Mouse (Mus musculus) kidney, embryonic 15.5 days (tissue): ENCODE measurements around the gene Edaradd. TPM values are rescaled to one million over a fixed set of nuclear protein-coding genes. Genes with fewer than 3 reads are reported as not detected.
"Not testable (repeated sequence)": the region's sequence is repeated elsewhere in the genome, so short reads cannot be mapped to it uniquely, and the experiment has no call there.

ENCODE experiments used
- ATAC-seq: fragments of 200-750 bp; cut with Nextera tagmentation; replicated peaks from 2 replicates; pipeline ENCODE4 v1.8.0; 2017; ENCODE audit warnings: moderate TSS enrichment; ENCODE audit not compliant: low FRiP score
- H3K27ac ChIP-seq: fragments of 300-500 bp; sonication (generic); 2 replicates; pipeline ENCODE4 v1.5.1; 2015; ENCODE audit warnings: mild to moderate bottlenecking, inconsistent platforms
- H3K27me3 ChIP-seq: fragments of 300-500 bp; sonication (generic); 2 replicates; pipeline ENCODE4 v1.6.1; 2015; ENCODE audit warnings: inconsistent platforms
- H3K36me3 ChIP-seq: fragments of 300-500 bp; sonication (generic); 2 replicates; pipeline ENCODE4 v1.6.1; 2015; ENCODE audit warnings: inconsistent platforms
- H3K4me1 ChIP-seq: fragments of 300-500 bp; sonication (generic); 2 replicates; pipeline ENCODE4 v1.6.1; 2015; ENCODE audit warnings: inconsistent platforms
- H3K4me2 ChIP-seq: fragments of 300-500 bp; sonication (generic); 2 replicates; pipeline ENCODE4 v1.6.1; 2015; ENCODE audit warnings: moderate library complexity, mild to moderate bottlenecking, inconsistent platforms
- H3K4me3 ChIP-seq: fragments of 300-500 bp; sonication (generic); replicated peaks from 2 replicates; pipeline ENCODE4 v1.5.1; 2015; ENCODE audit warnings: mild to moderate bottlenecking, inconsistent platforms
- H3K9ac ChIP-seq: fragments of 300-500 bp; sonication (generic); 2 replicates; pipeline ENCODE4 v1.6.1; 2015; ENCODE audit warnings: mild to moderate bottlenecking, inconsistent platforms
- H3K9me3 ChIP-seq: fragments of 300-500 bp; sonication (generic); replicated peaks from 2 replicates; pipeline ENCODE4 v1.6.1; 2016; ENCODE audit warnings: inconsistent platforms
- WGBS: fragments of 180-500 bp; shearing (Covaris S2); methylation state at CpG from one replicate; pipeline ENCODE4 v1.1.7; 2015; ENCODE audit warnings: mixed read lengths; 5-methylcytosine and 5-hydroxymethylcytosine counted together
- polyA plus RNA-seq: library from polyadenylated mRNA; unstranded; fragments of >200 nt; fragmentation: Nextera tagmentation; extraction: Ambion mirVana; gene quantifications from 2 replicates; pipeline ENCODE4 v1.2.1, GENCODE M21; 2015

Edaradd gene
- polyA plus RNA-seq, 1 experiment from 2014 or later: 2.4 TPM

- Histone ChIP-seq H3K4me1 (peaks cover 6% of the 10 kb centered on the region; the same call in 1 of the 2 replicates), H3K27ac (no peak overlapping the region), H3K27me3 (no peaks in the 10 kb centered on the region), H3K36me3 (no peaks in the 10 kb centered on the region), H3K9ac (no peak overlapping the region), H3K4me2 (no peak overlapping the region), H3K4me3 (no peak overlapping the region), H3K9me3 (no peaks in the 10 kb centered on the region)
- 86% methylated on average over 6 of the region's 6 CpGs for WGBS
- no peak for ATAC-seq
Measured at GRCm38 (mm10) chr13:12475239-12475638, 45.0 kb downstream of the Edaradd start.

GRCm38 (mm10) chr13:12473724-12474378 is 46.4 kb downstream of the Edaradd start:
- Histone ChIP-seq H3K9me3 (no peaks in the 10 kb centered on the region), H3K4me3 (no peak overlapping the region), H3K4me1 (peaks cover 6% of the 10 kb centered on the region; the same call in 1 of the 2 replicates), H3K27me3 (no peaks in the 10 kb centered on the region), H3K4me2 (no peak overlapping the region), H3K9ac (no peak overlapping the region), H3K27ac (no peak overlapping the region), H3K36me3 (no peaks in the 10 kb centered on the region)
- peak; percentile 41; the same call in 1 of the 2 replicates for ATAC-seq
- WGBS: 40% methylated on average over 8 of the region's 8 CpGs

GRCm38 (mm10) chr13:12468488-12468887 is 51.8 kb downstream of the Edaradd start:
- WGBS: 86% methylated on average over 1 of the region's 1 CpGs
- H3K4me2 ChIP-seq: no peak overlapping the region
- no peak for ATAC-seq
- no peak overlapping the region for H3K4me3 ChIP-seq
- H3K27ac ChIP-seq: no peak overlapping the region
- H3K27me3 ChIP-seq: no peaks in the 10 kb centered on the region
- H3K36me3 ChIP-seq: no peaks in the 10 kb centered on the region
- no peaks in the 10 kb centered on the region for H3K9me3 ChIP-seq
- H3K4me1 ChIP-seq: no peaks in the 10 kb centered on the region
- no peak overlapping the region for H3K9ac ChIP-seq

GRCm38 (mm10) chr13:12464844-12465243 is 55.4 kb downstream of the Edaradd start, which contains the start of gene Lgals8:
TSS of gene Lgals8 (minus strand) at chr13:12464944.
- Histone ChIP-seq H3K9ac (no peak within 1 kb of the TSS), H3K9me3 (no peaks in the 10 kb centered on the region), H3K27ac (no peak within 1 kb of the TSS), H3K4me3 (no peak within 1 kb of the TSS), H3K4me2 (no peak within 1 kb of the TSS), H3K36me3 (no peaks in the 10 kb centered on the region), H3K4me1 (peaks cover 7% of the 10 kb centered on the region), H3K27me3 (no peaks in the 10 kb centered on the region)
- 69% methylated on average over 1 of the region's 1 CpGs for WGBS
- no peak for ATAC-seq

GRCm38 (mm10) chr13:12464159-12464558 is 56.1 kb downstream of the Edaradd start:
- H3K36me3 ChIP-seq, H3K9ac ChIP-seq, H3K4me3 ChIP-seq, H3K9me3 ChIP-seq, H3K27me3 ChIP-seq, H3K4me1 ChIP-seq, ATAC-seq, H3K27ac ChIP-seq, H3K4me2 ChIP-seq: not testable (repeated sequence)
- 78% methylated on average over 6 of the region's 6 CpGs for WGBS

- H3K4me3 ChIP-seq: no peak overlapping the region
- no peak for ATAC-seq
- no peak overlapping the region for H3K27ac ChIP-seq
- WGBS: 75% methylated on average over 4 of the region's 4 CpGs
- no peaks in the 10 kb centered on the region for H3K36me3 ChIP-seq
- no peak overlapping the region for H3K9ac ChIP-seq
- no peaks in the 10 kb centered on the region for H3K9me3 ChIP-seq
- H3K4me2 ChIP-seq: no peak overlapping the region
- no peaks in the 10 kb centered on the region for H3K27me3 ChIP-seq
- H3K4me1 ChIP-seq: peaks cover 8% of the 10 kb centered on the region
Measured at GRCm38 (mm10) chr13:12462623-12463022, 57.6 kb downstream of the Edaradd start.

- no peak for ATAC-seq
- H3K9ac ChIP-seq: peak overlapping the region; percentile 65
- H3K4me1 ChIP-seq: peaks cover 8% of the 10 kb centered on the region
- 0% methylated on average over 7 of the region's 7 CpGs for WGBS
- H3K9me3 ChIP-seq: no peaks in the 10 kb centered on the region
- peak overlapping the region; percentile 63; the same call in 1 of the 2 replicates for H3K27ac ChIP-seq
- H3K27me3 ChIP-seq: no peaks in the 10 kb centered on the region
- peak overlapping the region; percentile 90 for H3K4me2 ChIP-seq
- H3K36me3 ChIP-seq: 0 out of 2 replicates have a peak, but pooled peaks cover 5% of the 10 kb centered on the region
- H3K4me3 ChIP-seq: peak overlapping the region; percentile 70
Measured at GRCm38 (mm10) chr13:12461730-12462119, 58.5 kb downstream of the Edaradd start.

GRCm38 (mm10) chr13:12460881-12461729 is 59.1 kb downstream of the Edaradd start:
- peak overlapping the region; percentile 79 for H3K27ac ChIP-seq
- WGBS: under 1% methylated on average over 59 of the region's 59 CpGs
- 0 out of 2 replicates have a peak, but pooled peaks cover 9% of the 10 kb centered on the region for H3K36me3 ChIP-seq
- H3K9me3 ChIP-seq: no peaks in the 10 kb centered on the region
- peak overlapping the region; percentile 70 for H3K4me3 ChIP-seq
- peak overlapping the region; percentile 65 for H3K9ac ChIP-seq
- ATAC-seq: peak; percentile 98
- peak overlapping the region; percentile 90 for H3K4me2 ChIP-seq
- no peaks in the 10 kb centered on the region for H3K27me3 ChIP-seq
- H3K4me1 ChIP-seq: peaks cover 8% of the 10 kb centered on the region

- 0 out of 2 replicates have a peak, but pooled peaks cover 11% of the 10 kb centered on the region for H3K36me3 ChIP-seq
- H3K27me3 ChIP-seq: no peaks in the 10 kb centered on the region
- peaks cover 8% of the 10 kb centered on the region for H3K4me1 ChIP-seq
- no peak for ATAC-seq
- peak overlapping the region; percentile 65 for H3K9ac ChIP-seq
- WGBS: 5% methylated on average over 8 of the region's 8 CpGs
- peak overlapping the region; percentile 70 for H3K4me3 ChIP-seq
- H3K4me2 ChIP-seq: peak overlapping the region; percentile 90
- no peaks in the 10 kb centered on the region for H3K9me3 ChIP-seq
- H3K27ac ChIP-seq: peak overlapping the region; percentile 79
Measured at GRCm38 (mm10) chr13:12460443-12460842, 59.8 kb downstream of the Edaradd start.

GRCm38 (mm10) chr13:12456711-12457110 is 63.5 kb downstream of the Edaradd start:
- H3K4me3 ChIP-seq: no peak overlapping the region
- H3K4me1 ChIP-seq: peaks cover 4% of the 10 kb centered on the region
- ATAC-seq: no peak
- no peak overlapping the region for H3K27ac ChIP-seq
- H3K9me3 ChIP-seq: no peaks in the 10 kb centered on the region
- H3K36me3 ChIP-seq: peaks cover 34% of the 10 kb centered on the region
- WGBS: 75% methylated on average over 7 of the region's 7 CpGs
- H3K4me2 ChIP-seq: no peak overlapping the region
- H3K27me3 ChIP-seq: no peaks in the 10 kb centered on the region
- no peak overlapping the region for H3K9ac ChIP-seq

GRCm38 (mm10) chr13:12454686-12455390 is 65.4 kb downstream of the Edaradd start:
- H3K9me3 ChIP-seq: no peaks in the 10 kb centered on the region
- no peaks in the 10 kb centered on the region for H3K27me3 ChIP-seq
- no peak overlapping the region for H3K4me3 ChIP-seq
- no peak overlapping the region for H3K27ac ChIP-seq
- H3K4me2 ChIP-seq: no peak overlapping the region
- H3K9ac ChIP-seq: no peak overlapping the region
- WGBS: 81% methylated on average over 7 of the region's 7 CpGs
- H3K4me1 ChIP-seq: peaks cover under 1% of the 10 kb centered on the region; the same call in 1 of the 2 replicates
- H3K36me3 ChIP-seq: peaks cover 38% of the 10 kb centered on the region
- ATAC-seq: no peak
